Mouse (Mus musculus) heart, embryonic 14.5 days (tissue): ENCODE measurements around the gene Tet3. TPM values are rescaled to one million over a fixed set of nuclear protein-coding genes. Genes with fewer than 3 reads are reported as not detected.

Experiments
- ATAC-seq: fragments of 200-750 bp; cut with Nextera tagmentation; 2 replicates; pipeline ENCODE4 v1.8.0; 2017; ENCODE audit warnings: low read depth, moderate TSS enrichment; ENCODE audit not compliant: insufficient number of reproducible peaks, insufficient read depth, low FRiP score
- H3K27ac ChIP-seq, 2 experiments: fragments of 200-500 bp in 1 of 2; fragments of 300-500 bp in 1 of 2; sonication (generic) in 1 of 2; replicated peaks in 1 of 2; 2 replicates each; pipeline ENCODE4 v1.5.1; 2012 to 2014; ENCODE audit warnings: low read depth in 2 of 2, low read length in 2 of 2, control low read depth in 1 of 2, mild to moderate bottlenecking in 1 of 2, mixed read lengths in 1 of 2; ENCODE audit not compliant: control insufficient read depth in 1 of 2, insufficient read depth in 1 of 2
- H3K27me3 ChIP-seq: fragments of 300-500 bp; sonication (generic); 2 replicates; pipeline ENCODE4 v1.6.1; 2014; ENCODE audit warnings: mild to moderate bottlenecking, low read length, control low read depth; ENCODE audit not compliant: control insufficient read depth, insufficient read depth
- H3K36me3 ChIP-seq: fragments of 300-500 bp; sonication (generic); 2 replicates; pipeline ENCODE4 v1.6.1; 2014; ENCODE audit warnings: mild to moderate bottlenecking, control low read depth, low read length, mixed read lengths; ENCODE audit not compliant: control insufficient read depth, insufficient read depth
- H3K4me1 ChIP-seq, 2 experiments: fragments of 200-500 bp in 1 of 2; fragments of 300-500 bp in 1 of 2; sonication (generic) in 1 of 2; 2 replicates each; pipeline ENCODE4 v1.6.1; 2012 to 2014; ENCODE audit warnings: low read length in 2 of 2, control low read depth in 1 of 2, mixed read lengths in 1 of 2; ENCODE audit not compliant: control insufficient read depth in 2 of 2, insufficient read depth in 2 of 2
- H3K4me2 ChIP-seq: fragments of 300-500 bp; sonication (generic); 2 replicates; pipeline ENCODE4 v1.6.1; 2014; ENCODE audit warnings: mild to moderate bottlenecking, low read length
- H3K4me3 ChIP-seq, 2 experiments: fragments of 200-500 bp in 1 of 2; fragments of 300-500 bp in 1 of 2; sonication (generic) in 1 of 2; 2 replicates each; pipeline ENCODE4 v1.5.1; 2012 to 2014; ENCODE audit warnings: low read length in 2 of 2, mild to moderate bottlenecking in 2 of 2, control low read depth in 1 of 2, low read depth in 1 of 2, moderate library complexity in 1 of 2; ENCODE audit not compliant: control insufficient read depth in 1 of 2, insufficient read depth in 1 of 2
- H3K9ac ChIP-seq: fragments of 300-500 bp; sonication (generic); 2 replicates; pipeline ENCODE4 v1.6.1; 2014; ENCODE audit warnings: mild to moderate bottlenecking, low read length
- H3K9me3 ChIP-seq: fragments of 300-500 bp; sonication (generic); 2 replicates; pipeline ENCODE4 v1.6.1; 2016; ENCODE audit warnings: low read length, control low read depth; ENCODE audit not compliant: control insufficient read depth
- WGBS: fragments of 180-500 bp; shearing (Covaris S2); extraction: QIAGEN DNeasy Blood & Tissue Kit; methylation state at CpG from one replicate; pipeline ENCODE4 v1.1.7; 2014; 5-methylcytosine and 5-hydroxymethylcytosine counted together
- polyA plus RNA-seq: library from polyadenylated mRNA; unstranded; fragments of >200 nt; fragmentation: Nextera tagmentation; extraction: Ambion mirVana; gene quantifications from 2 replicates; pipeline ENCODE4 v1.2.1, GENCODE M21; 2014

Gene Tet3
- polyA plus RNA-seq, 1 experiment from 2014 or later, result 28.9 TPM

- ATAC-seq, result no peak
- WGBS, result 68% methylated on average over 4 of the region's 4 CpGs
- H3K4me2 ChIP-seq, result no peak overlapping the region
- no peak overlapping the region for H3K4me3 ChIP-seq
- H3K9me3 ChIP-seq, result no peaks in the 10 kb centered on the region
- no peak overlapping the region for H3K9ac ChIP-seq
- H3K4me1 ChIP-seq, result peaks cover 0 to 3% of the 10 kb centered on the region in 2 experiments; a peak in 1 of 4 replicates
- no peaks in the 10 kb centered on the region for H3K27me3 ChIP-seq
- peaks cover 41% of the 10 kb centered on the region for H3K36me3 ChIP-seq
- no peak overlapping the region for H3K27ac ChIP-seq
These were observed 19.3 kb upstream of the Tet3 start for GRCm38 (mm10) chr6:83478217-83478616.

- H3K4me1 ChIP-seq, result peaks cover 0 to 3% of the 10 kb centered on the region in 2 experiments; a peak in 1 of 4 replicates
- no peak; the same call in 1 of the 2 replicates for ATAC-seq
- H3K36me3 ChIP-seq, result peaks cover 17% of the 10 kb centered on the region
- H3K9ac ChIP-seq, result no peak overlapping the region
- no peak overlapping the region for H3K27ac ChIP-seq
- WGBS, result 56% methylated on average over 7 of the region's 7 CpGs
- no peak overlapping the region for H3K4me3 ChIP-seq
- no peak overlapping the region for H3K4me2 ChIP-seq
- no peaks in the 10 kb centered on the region for H3K27me3 ChIP-seq
- H3K9me3 ChIP-seq, result no peaks in the 10 kb centered on the region
These were observed 16.5 kb upstream of the Tet3 start for GRCm38 (mm10) chr6:83475431-83475830.

- ATAC-seq, result no peak
- 62% methylated on average over 9 of the region's 9 CpGs for WGBS
These were observed 14.4 kb upstream of the Tet3 start for GRCm38 (mm10) chr6:83473240-83473639.

GRCm38 (mm10) chr6:83471739-83472138, 12.9 kb upstream of the Tet3 start:
- no peak overlapping the region for H3K4me3 ChIP-seq
- H3K36me3 ChIP-seq, result no peaks in the 10 kb centered on the region
- no peaks in the 10 kb centered on the region for H3K27me3 ChIP-seq
- no peak overlapping the region for H3K9ac ChIP-seq
- H3K27ac ChIP-seq, result no peak overlapping the region
- peaks cover 0 to 3% of the 10 kb centered on the region in 2 experiments; a peak in 1 of 4 replicates for H3K4me1 ChIP-seq
- WGBS, result 83% methylated on average over 7 of the region's 7 CpGs
- H3K9me3 ChIP-seq, result no peaks in the 10 kb centered on the region
- ATAC-seq, result no peak
- H3K4me2 ChIP-seq, result no peak overlapping the region

More at GRCm38 (mm10) chr6:83473240-83473639, 14.4 kb upstream of the Tet3 start:
- Histone ChIP-seq H3K27ac (no peak overlapping the region), H3K9ac (no peak overlapping the region), H3K36me3 (no peaks in the 10 kb centered on the region), H3K4me3 (no peak overlapping the region), H3K4me1 (peaks cover 0 to 3% of the 10 kb centered on the region in 2 experiments; a peak in 1 of 4 replicates), H3K9me3 (no peaks in the 10 kb centered on the region), H3K4me2 (no peak overlapping the region), H3K27me3 (no peaks in the 10 kb centered on the region)

GRCm38 (mm10) chr6:83464011-83464410, 5.1 kb upstream of the Tet3 start:
- Histone ChIP-seq H3K4me3 (no peak overlapping the region), H3K27me3 (no peaks in the 10 kb centered on the region), H3K4me2 (no peak overlapping the region), H3K4me1 (peaks cover 5 to 9% of the 10 kb centered on the region in 2 experiments; a peak in 3 of 4 replicates), H3K36me3 (no peaks in the 10 kb centered on the region), H3K27ac (no peak overlapping the region), H3K9me3 (no peaks in the 10 kb centered on the region), H3K9ac (no peak overlapping the region)
- ATAC-seq, result no peak

GRCm38 (mm10) chr6:83456984-83457810, 1.7 kb downstream of the Tet3 start:
- Histone ChIP-seq H3K4me2 (peak overlapping the region; percentile 75), H3K9me3 (no peaks in the 10 kb centered on the region), H3K36me3 (peaks cover 5% of the 10 kb centered on the region; the same call in 1 of the 2 replicates), H3K9ac (peak overlapping the region; percentile 96), H3K27ac (peak overlapping the region; percentile 75 to 91), H3K4me3 (peak overlapping the region; percentile 78 to 87), H3K4me1 (peaks cover 38 to 40% of the 10 kb centered on the region in 2 experiments), H3K27me3 (no peaks in the 10 kb centered on the region)
- 8% methylated on average over 33 of the region's 33 CpGs for WGBS
- ATAC-seq, result no peak; the same call in 1 of the 2 replicates

GRCm38 (mm10) chr6:83456131-83456983, 2.5 kb downstream of the Tet3 start:
- Histone ChIP-seq H3K9me3 (no peaks in the 10 kb centered on the region), H3K27me3 (no peaks in the 10 kb centered on the region), H3K27ac (peak overlapping the region; percentile 75 to 91), H3K4me2 (peak overlapping the region; percentile 75), H3K4me3 (peak overlapping the region; percentile 78 to 87), H3K9ac (peak overlapping the region; percentile 96), H3K4me1 (peaks cover 44 to 49% of the 10 kb centered on the region in 2 experiments), H3K36me3 (peaks cover 11% of the 10 kb centered on the region; the same call in 1 of the 2 replicates)
- ATAC-seq, result peak; percentile 73
- WGBS, result under 1% methylated on average over 54 of the region's 105 CpGs
